Mouse (Mus musculus) cortical plate, adult 2 months (tissue): ENCODE results near the gene Trak1. TPM values are rescaled to one million over a fixed set of nuclear protein-coding genes. Genes with fewer than 3 reads are reported as not detected.

Experiments
- H3K27ac ChIP-seq: fragments of 200-500 bp; 2 replicates; pipeline ENCODE4 v1.5.1; 2012; ENCODE audit warnings: low read length, control low read depth, inconsistent platforms; ENCODE audit not compliant: insufficient read depth
- H3K4me1 ChIP-seq: fragments of 200-500 bp; 2 replicates; pipeline ENCODE4 v1.6.1; 2011; ENCODE audit warnings: low read length; ENCODE audit not compliant: control insufficient read depth, insufficient read depth
- H3K4me3 ChIP-seq: fragments of 200-500 bp; 2 replicates; pipeline ENCODE4 v1.5.1; 2011; ENCODE audit warnings: mild to moderate bottlenecking, low read length, control low read depth; ENCODE audit not compliant: insufficient read depth
- CTCF ChIP-seq: fragments of 200-500 bp; IDR thresholded peaks from 2 replicates; pipeline ENCODE4 v1.5.1; 2011; ENCODE audit warnings: mild to moderate bottlenecking, control low read depth, low read length; ENCODE audit not compliant: insufficient read depth; ENCODE audit errors: extremely low read depth
- POLR2A ChIP-seq: fragments of 200-500 bp; IDR thresholded peaks from 2 replicates; pipeline ENCODE4 v1.6.1; 2011; ENCODE audit warnings: mild to moderate bottlenecking, low read length, control low read depth; ENCODE audit not compliant: insufficient read depth; ENCODE audit errors: extremely low read depth
- polyA plus RNA-seq: library from polyadenylated mRNA; depleted of rRNA; stranded (reverse); fragments of >200 nt; gene quantifications from 2 replicates; pipeline ENCODE4 v1.2.3, GENCODE M21; 2012; rRNA removed

The Trak1 gene
- polyA plus RNA-seq, 1 experiment, result 139 TPM

DNA sequence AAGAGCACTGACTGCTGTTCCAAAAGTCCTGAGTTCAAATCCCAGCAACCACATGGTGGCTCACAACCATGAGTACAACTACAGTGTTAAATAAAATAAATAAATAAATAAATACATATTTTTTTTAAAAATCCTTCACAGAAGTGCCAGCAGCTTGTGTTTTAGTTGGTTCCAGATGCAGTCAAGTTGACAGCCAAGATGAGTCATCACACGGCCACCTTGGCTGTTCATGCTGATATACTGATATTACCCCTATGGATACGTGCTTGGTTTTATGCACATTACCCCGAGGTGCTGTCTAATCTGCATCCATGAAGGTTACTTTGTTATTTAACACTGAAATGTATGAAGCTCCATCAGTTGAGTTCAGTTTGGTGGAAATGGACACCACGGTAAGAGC, 214.6 kb downstream of the Trak1 start:
- Histone ChIP-seq H3K27ac (no peak overlapping the region), H3K4me3 (no peak overlapping the region), H3K4me1 (0 out of 2 replicates have a peak, but pooled peaks cover 1% of the 10 kb centered on the region)
- TF ChIP-seq POLR2A, result no peak

GRCm38 (mm10) chr9:121514462-121514861, 217.2 kb downstream of the Trak1 start:
- no peak for TF ChIP-seq CTCF
- TF ChIP-seq POLR2A, result no peak
- Histone ChIP-seq H3K4me3 (no peak overlapping the region), H3K27ac (no peak overlapping the region), H3K4me1 (no peaks in the 10 kb centered on the region)

DNA sequence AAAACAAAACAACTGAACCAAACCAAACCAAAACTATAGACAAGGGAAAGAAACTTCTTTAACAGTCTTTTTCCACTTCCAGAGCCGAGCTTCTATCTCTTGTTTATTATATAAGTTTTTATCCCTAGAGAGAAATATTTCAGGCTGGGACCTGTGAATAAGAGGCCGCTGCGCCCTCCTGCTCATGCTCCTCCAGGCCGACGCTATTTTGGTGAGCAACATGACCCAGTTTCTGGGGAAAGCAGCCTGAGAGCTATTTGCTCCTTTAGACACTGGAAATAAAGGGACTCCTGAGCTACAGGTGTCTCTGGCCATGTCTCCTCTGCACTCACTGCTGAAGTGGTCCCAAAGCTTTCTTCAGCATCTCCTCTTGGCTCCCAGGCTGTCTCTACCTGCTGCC, 222.7 kb downstream of the Trak1 start:
- TF ChIP-seq CTCF (no peak), POLR2A (no peak)
- Histone ChIP-seq H3K27ac (no peak overlapping the region), H3K4me3 (no peak overlapping the region), H3K4me1 (peaks cover 2% of the 10 kb centered on the region)

Other genes starting within 250 kb of the Trak1 start
- 6.7 and 7.3 TPM in 2 replicates for gene Ulk4, start 20.3 kb upstream of the Trak1 start, polyA plus RNA-seq
- 1,499 and 1,678 TPM in 2 replicates for gene Cck, start 198.2 kb downstream of the Trak1 start, polyA plus RNA-seq